Mouse (Mus musculus): ENCODE results near the gene Crat.

Gene Crat

GRCm38 (mm10) chr2:30415157-30415935, at the start of gene Crat:
Crat (minus strand) TSS chr2:30415813.
- peak; percentile 100 for DNase-seq

GRCm38 (mm10) chr2:30464411-30464810, 48.8 kb upstream of the Crat start:
- DNase-seq = no peak

GRCm38 (mm10) chr2:30463904-30464330, 48.3 kb upstream of the Crat start:
- peak; percentile 99 for DNase-seq

- DNase-seq = peak; percentile 93
Measured at GRCm38 (mm10) chr2:30463341-30463761, 47.7 kb upstream of the Crat start.

- no peak for DNase-seq
Measured at GRCm38 (mm10) chr2:30459241-30459640, 43.6 kb upstream of the Crat start.

- no peak for DNase-seq
Measured at GRCm38 (mm10) chr2:30458349-30458748, 42.7 kb upstream of the Crat start.

- DNase-seq = peak; percentile 93
Measured at GRCm38 (mm10) chr2:30456104-30456980, 40.7 kb upstream of the Crat start.

- DNase-seq = no peak
Measured at GRCm38 (mm10) chr2:30454587-30454986, 39.0 kb upstream of the Crat start.

- peak; percentile 89 for DNase-seq
Measured at GRCm38 (mm10) chr2:30453570-30453969, 38.0 kb upstream of the Crat start.

- peak; percentile 90 for DNase-seq
Measured at GRCm38 (mm10) chr2:30451525-30451924, 35.9 kb upstream of the Crat start.

- no peak for DNase-seq
Measured at GRCm38 (mm10) chr2:30450530-30450929, 34.9 kb upstream of the Crat start.

GRCm38 (mm10) chr2:30448371-30448770, 32.8 kb upstream of the Crat start:
- DNase-seq = peak; percentile 95

GRCm38 (mm10) chr2:30446891-30447826, 31.5 kb upstream of the Crat start:
- peak; percentile 97 for DNase-seq

GRCm38 (mm10) chr2:30445312-30445711, 29.7 kb upstream of the Crat start:
- peak; percentile 97 for DNase-seq

GRCm38 (mm10) chr2:30444450-30444849, 28.8 kb upstream of the Crat start:
- DNase-seq = no peak

- peak; percentile 92 for DNase-seq
Measured at GRCm38 (mm10) chr2:30444006-30444405, 28.4 kb upstream of the Crat start.

- DNase-seq = peak; percentile 94
Measured at GRCm38 (mm10) chr2:30443281-30443680, 27.7 kb upstream of the Crat start.

- peak; percentile 96 for DNase-seq
Measured at GRCm38 (mm10) chr2:30442498-30442890, 26.9 kb upstream of the Crat start.

- peak; percentile 99 for DNase-seq
Measured at GRCm38 (mm10) chr2:30441518-30442497, 26.2 kb upstream of the Crat start.

- DNase-seq = peak; percentile 99
Measured at GRCm38 (mm10) chr2:30440701-30441517, 25.3 kb upstream of the Crat start.

All from heart, adult 11 months (tissue).